Mouse (Mus musculus) ES-Bruce4 (cell line): ENCODE measurements around the gene Sco1.

Experiments
- CTCF ChIP-seq: IDR thresholded peaks from one replicate; pipeline ENCODE4 v1.8.1; 2011; ENCODE audit warnings: low read depth, low read length
- EP300 ChIP-seq: IDR thresholded peaks from 2 replicates; pipeline ENCODE4 v1.6.1; 2011; ENCODE audit warnings: low read depth, low read length; ENCODE audit not compliant: insufficient read depth
- POLR2A ChIP-seq: IDR thresholded peaks from one replicate; pipeline ENCODE4 v1.8.1; 2011; ENCODE audit warnings: low read length; ENCODE audit not compliant: insufficient read depth

- TF ChIP-seq POLR2A (no peak), CTCF (peak; percentile 8), EP300 (0 out of 2 replicates have a peak, but pooled peaks have one; percentile 23)
These were observed 29.9 kb upstream of the Sco1 start for GRCm38 (mm10) chr11:67022354-67023115.
